Mouse (Mus musculus): ENCODE measurements around the gene Gm10964. TPM values are rescaled to one million over a fixed set of nuclear protein-coding genes. Genes with fewer than 3 reads are reported as not detected.

Gene Gm10964
- polyA plus RNA-seq, 1 experiment from 2014 or later, result not detected

DNA sequence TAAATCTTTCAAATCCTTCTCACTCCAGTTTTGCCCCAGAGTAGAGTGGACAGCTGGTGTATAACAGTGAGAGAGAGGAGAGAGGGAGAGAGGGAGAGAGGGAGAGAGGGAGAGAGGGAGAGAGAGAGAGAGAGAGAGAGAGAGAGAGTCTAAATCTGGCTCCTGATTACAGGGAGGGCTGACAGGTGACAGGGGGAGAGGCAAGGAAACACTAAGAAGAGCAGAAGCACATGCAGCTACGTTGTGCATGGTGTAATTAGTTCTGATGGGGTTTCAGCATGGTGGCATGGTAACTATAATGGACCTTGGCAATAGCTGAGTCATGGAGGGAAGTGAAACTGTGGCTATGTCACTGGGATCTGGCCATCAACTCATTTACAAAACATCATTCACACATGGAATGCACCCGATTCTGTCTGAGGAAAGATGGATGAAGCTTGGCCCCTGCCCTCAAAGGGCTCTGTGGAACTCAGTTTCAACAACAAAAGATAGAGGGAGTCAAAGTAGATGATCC is 11.3 kb upstream of the Gm10964 start:
- Histone ChIP-seq H3K9me3 (ENCODE audit: control insufficient read depth, low read depth, low read length) (no peaks in the 10 kb centered on the region), H3K36me3 (ENCODE audit: control insufficient read depth, insufficient read depth, low read length) (no peaks in the 10 kb centered on the region), H3K9ac (replicated peaks; ENCODE audit: low read depth, low read length) (no peak overlapping the region), H3K4me3 (ENCODE audit: low read depth, low read length) (no peak overlapping the region), H3K27me3 (ENCODE audit: control insufficient read depth, insufficient read depth, low read length) (no peaks in the 10 kb centered on the region), H3K4me1 (ENCODE audit: control insufficient read depth, insufficient read depth, low read length) (no peaks in the 10 kb centered on the region), H3K4me2 (replicated peaks; ENCODE audit: low read depth, low read length) (no peak overlapping the region), H3K27ac (ENCODE audit: low read length) (no peak overlapping the region)
- WGBS, result 26% methylated on average over 2 of the region's 2 CpGs
- ATAC-seq (ENCODE audit: insufficient number of reproducible peaks, insufficient read depth, low FRiP score, low read depth), result no peak

DNA sequence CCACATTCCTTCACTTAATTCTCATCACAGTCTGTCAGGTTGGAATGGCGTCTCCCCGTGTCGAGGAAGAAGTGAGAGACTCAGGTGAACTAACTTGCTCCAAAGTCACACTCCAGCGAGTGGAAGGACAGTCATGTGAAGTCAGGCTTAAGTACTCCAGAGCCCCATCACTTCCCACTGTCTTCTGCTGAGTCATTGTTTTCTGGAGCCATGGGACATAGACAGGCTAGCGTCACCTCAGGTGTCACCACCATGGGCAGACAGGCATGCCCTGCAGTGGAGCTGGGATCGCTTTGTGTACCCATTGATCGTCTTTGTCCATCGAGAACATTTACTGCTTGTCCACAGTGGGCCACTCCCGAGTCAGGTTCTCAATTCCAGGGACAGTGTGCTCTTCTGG is 9.3 kb upstream of the Gm10964 start:
- H3K9me3 ChIP-seq (ENCODE audit: control insufficient read depth, low read depth, low read length), result no peaks in the 10 kb centered on the region
- no peaks in the 10 kb centered on the region for H3K36me3 ChIP-seq (ENCODE audit: control insufficient read depth, insufficient read depth, low read length)
- H3K4me1 ChIP-seq (ENCODE audit: control insufficient read depth, insufficient read depth, low read length), result peaks cover 18% of the 10 kb centered on the region
- ATAC-seq (ENCODE audit: insufficient number of reproducible peaks, insufficient read depth, low FRiP score, low read depth), result no peak
- no peak overlapping the region for H3K4me3 ChIP-seq (ENCODE audit: low read depth, low read length)
- WGBS, result 87% methylated on average over 9 of the region's 9 CpGs
- H3K9ac ChIP-seq (replicated peaks; ENCODE audit: low read depth, low read length), result no peak overlapping the region
- no peaks in the 10 kb centered on the region for H3K27me3 ChIP-seq (ENCODE audit: control insufficient read depth, insufficient read depth, low read length)
- no peak overlapping the region for H3K4me2 ChIP-seq (replicated peaks; ENCODE audit: low read depth, low read length)
- H3K27ac ChIP-seq (ENCODE audit: low read length), result no peak overlapping the region

DNA sequence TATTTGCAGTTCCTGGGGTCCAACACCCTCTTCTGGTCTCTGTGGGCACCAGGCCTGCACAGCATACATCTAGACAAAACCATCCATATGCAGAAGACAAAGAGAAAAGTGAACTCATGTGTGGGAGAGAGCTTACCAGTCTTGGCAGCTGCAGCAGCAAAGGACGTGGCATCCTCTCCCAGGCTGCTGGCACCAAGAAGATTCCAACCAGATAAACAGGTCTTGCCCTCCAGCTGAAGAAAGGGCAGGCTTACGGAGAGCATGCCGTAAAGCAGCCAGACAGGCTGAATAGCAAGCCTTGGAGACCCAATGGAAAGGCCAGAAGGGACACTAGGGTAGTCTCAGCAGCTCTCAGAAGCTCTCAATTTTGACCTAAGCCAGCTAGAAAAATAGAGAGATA is 7.0 kb upstream of the Gm10964 start:
- H3K4me2 ChIP-seq (replicated peaks; ENCODE audit: low read depth, low read length), result no peak overlapping the region
- peaks cover 5% of the 10 kb centered on the region; the same call in 1 of the 2 replicates for H3K36me3 ChIP-seq (ENCODE audit: control insufficient read depth, insufficient read depth, low read length)
- H3K9ac ChIP-seq (replicated peaks; ENCODE audit: low read depth, low read length), result no peak overlapping the region
- peaks cover 32% of the 10 kb centered on the region for H3K4me1 ChIP-seq (ENCODE audit: control insufficient read depth, insufficient read depth, low read length)
- H3K27ac ChIP-seq (ENCODE audit: low read length), result no peak overlapping the region
- H3K9me3 ChIP-seq (ENCODE audit: control insufficient read depth, low read depth, low read length), result no peaks in the 10 kb centered on the region
- ATAC-seq (ENCODE audit: insufficient number of reproducible peaks, insufficient read depth, low FRiP score, low read depth), result no peak
- no peak overlapping the region for H3K4me3 ChIP-seq (ENCODE audit: low read depth, low read length)
- H3K27me3 ChIP-seq (ENCODE audit: control insufficient read depth, insufficient read depth, low read length), result no peaks in the 10 kb centered on the region
- 82% methylated on average over 3 of the region's 3 CpGs for WGBS

DNA sequence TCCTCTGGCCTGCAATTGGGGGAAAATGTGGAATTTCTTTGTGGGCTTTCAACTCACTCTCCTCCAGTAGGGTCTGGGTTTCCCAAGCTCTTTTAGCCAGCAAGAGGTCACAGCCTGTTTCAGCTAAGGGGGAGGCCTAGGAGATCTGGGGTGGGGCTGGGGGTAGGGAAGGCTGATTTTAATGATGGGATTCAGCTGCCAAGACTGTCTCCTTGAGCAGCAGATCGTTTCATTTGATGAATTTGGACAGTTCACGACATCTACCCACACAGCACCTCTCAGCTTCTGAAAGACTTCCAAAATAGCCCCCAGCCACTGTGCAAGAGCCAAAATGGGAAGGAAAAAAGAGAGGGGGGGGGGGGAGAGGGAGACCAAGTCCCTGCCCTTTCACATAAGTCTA is 6.0 kb upstream of the Gm10964 start:
- ATAC-seq (ENCODE audit: insufficient number of reproducible peaks, insufficient read depth, low FRiP score, low read depth), result no peak
- Histone ChIP-seq H3K27me3 (ENCODE audit: control insufficient read depth, insufficient read depth, low read length) (no peaks in the 10 kb centered on the region), H3K9ac (replicated peaks; ENCODE audit: low read depth, low read length) (no peak overlapping the region), H3K9me3 (ENCODE audit: control insufficient read depth, low read depth, low read length) (no peaks in the 10 kb centered on the region), H3K4me2 (replicated peaks; ENCODE audit: low read depth, low read length) (no peak overlapping the region), H3K36me3 (ENCODE audit: control insufficient read depth, insufficient read depth, low read length) (peaks cover 5% of the 10 kb centered on the region; the same call in 1 of the 2 replicates), H3K27ac (ENCODE audit: low read length) (peak overlapping the region; percentile 6; the same call in 1 of the 2 replicates), H3K4me3 (ENCODE audit: low read depth, low read length) (no peak overlapping the region), H3K4me1 (ENCODE audit: control insufficient read depth, insufficient read depth, low read length) (peaks cover 32% of the 10 kb centered on the region)
- 25% methylated on average over 2 of the region's 2 CpGs for WGBS

DNA sequence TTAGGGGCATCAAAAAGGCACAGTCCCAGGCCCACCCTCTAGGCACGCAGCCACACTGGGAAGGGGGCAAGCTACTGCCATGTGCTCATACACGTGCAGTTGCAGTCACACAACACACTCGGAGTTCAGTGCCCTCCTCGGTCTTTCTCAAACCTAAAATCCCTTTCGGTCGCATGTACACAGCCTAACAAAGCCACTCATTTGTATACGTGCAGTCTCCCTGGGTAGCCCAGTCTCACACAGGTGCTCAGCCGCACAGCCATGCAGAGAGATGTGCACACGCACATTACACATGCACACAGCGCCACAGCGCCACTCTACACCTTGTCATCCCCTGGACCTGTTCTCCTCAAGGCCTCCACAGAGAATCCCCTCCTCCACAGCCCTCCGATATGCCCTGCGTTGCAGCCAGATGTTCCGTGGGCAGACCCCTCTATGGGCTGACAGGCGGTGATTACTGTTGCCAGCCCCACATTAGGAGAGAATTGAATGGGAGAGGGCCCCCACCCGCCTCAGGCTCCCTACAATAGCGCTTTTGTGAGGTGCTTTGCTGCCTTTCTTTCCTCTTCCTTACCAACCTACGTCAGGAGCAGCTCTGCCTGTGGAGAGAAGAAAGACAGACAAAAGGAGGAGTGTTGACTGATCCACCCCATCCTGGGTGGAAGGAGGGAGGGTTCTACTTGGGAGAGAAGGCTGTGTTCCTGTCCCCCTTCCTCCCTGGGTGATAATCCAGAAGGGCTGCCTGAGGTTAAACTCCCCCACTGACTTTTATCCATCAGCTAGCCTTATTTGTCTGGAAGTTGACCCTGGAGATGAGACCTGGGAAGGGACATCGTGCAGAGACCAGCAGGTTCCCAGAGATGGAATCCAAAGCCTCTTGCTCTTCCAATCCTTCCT is 5.1 kb upstream of the Gm10964 start:
- peak overlapping the region; percentile 37; the same call in 1 of the 2 replicates for H3K4me3 ChIP-seq (ENCODE audit: low read depth, low read length)
- no peaks in the 10 kb centered on the region for H3K9me3 ChIP-seq (ENCODE audit: control insufficient read depth, low read depth, low read length)
- H3K4me2 ChIP-seq (replicated peaks; ENCODE audit: low read depth, low read length), result peak overlapping the region; percentile 62
- H3K9ac ChIP-seq (replicated peaks; ENCODE audit: low read depth, low read length), result 0 out of 2 replicates have a peak overlapping the region, but pooled peaks have one; percentile 1
- WGBS, result 38% methylated on average over 19 of the region's 19 CpGs
- ATAC-seq (ENCODE audit: insufficient number of reproducible peaks, insufficient read depth, low FRiP score, low read depth), result peak; percentile 8; the same call in 1 of the 2 replicates
- peak overlapping the region; percentile 97; the same call in 1 of the 2 replicates for H3K27ac ChIP-seq (ENCODE audit: low read length)
- H3K4me1 ChIP-seq (ENCODE audit: control insufficient read depth, insufficient read depth, low read length), result peaks cover 32% of the 10 kb centered on the region
- H3K27me3 ChIP-seq (ENCODE audit: control insufficient read depth, insufficient read depth, low read length), result no peaks in the 10 kb centered on the region
- H3K36me3 ChIP-seq (ENCODE audit: control insufficient read depth, insufficient read depth, low read length), result peaks cover 5% of the 10 kb centered on the region; the same call in 1 of the 2 replicates

DNA sequence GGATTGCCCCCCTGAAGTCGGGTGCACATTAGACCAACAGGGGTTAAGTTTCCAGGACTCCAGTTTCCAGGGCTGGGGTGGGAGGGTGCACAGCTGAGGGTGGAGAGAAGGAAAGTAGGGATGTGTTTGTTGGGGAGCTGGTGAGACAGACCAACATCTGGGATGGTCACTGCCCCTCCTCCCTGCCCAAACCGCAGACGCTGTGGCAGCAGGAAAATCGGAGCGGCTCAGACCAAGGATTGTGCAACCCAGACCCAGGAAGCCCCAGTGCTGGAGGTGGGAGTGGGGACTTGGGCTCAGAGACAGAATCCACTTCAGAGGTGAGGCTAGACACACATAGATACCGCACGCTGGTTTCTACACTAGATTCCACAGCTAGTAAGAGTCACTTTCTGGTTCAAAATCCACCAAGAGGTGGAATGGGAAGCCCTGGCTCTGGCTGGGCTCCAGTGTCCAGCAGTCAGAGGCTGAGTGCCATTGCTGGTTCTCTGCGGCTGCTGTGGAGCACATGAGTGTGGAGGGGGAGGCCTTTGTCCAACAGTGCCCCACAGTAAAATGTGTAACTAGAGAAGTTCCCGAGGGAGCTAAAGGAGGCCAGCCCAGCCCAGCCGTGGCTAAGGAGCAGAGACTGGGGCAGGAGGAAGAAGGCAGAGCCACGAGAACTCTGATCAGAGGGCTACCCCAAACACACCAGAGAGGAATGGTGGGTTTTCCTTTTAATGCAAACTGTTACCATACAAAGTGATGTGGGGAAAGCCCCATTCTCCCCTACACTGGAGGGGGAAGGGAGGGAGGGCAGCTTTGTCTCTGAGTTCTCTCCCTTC is 4.3 kb upstream of the Gm10964 start:
- peak overlapping the region; percentile 1; the same call in 1 of the 2 replicates for H3K9ac ChIP-seq (replicated peaks; ENCODE audit: low read depth, low read length)
- 13% methylated on average over 11 of the region's 11 CpGs for WGBS
- H3K27ac ChIP-seq (ENCODE audit: low read length), result peak overlapping the region; percentile 97
- peak overlapping the region; percentile 62 for H3K4me2 ChIP-seq (replicated peaks; ENCODE audit: low read depth, low read length)
- no peaks in the 10 kb centered on the region for H3K9me3 ChIP-seq (ENCODE audit: control insufficient read depth, low read depth, low read length)
- H3K27me3 ChIP-seq (ENCODE audit: control insufficient read depth, insufficient read depth, low read length), result no peaks in the 10 kb centered on the region
- H3K4me1 ChIP-seq (ENCODE audit: control insufficient read depth, insufficient read depth, low read length), result peaks cover 32% of the 10 kb centered on the region
- peaks cover 5% of the 10 kb centered on the region; the same call in 1 of the 2 replicates for H3K36me3 ChIP-seq (ENCODE audit: control insufficient read depth, insufficient read depth, low read length)
- no peak for ATAC-seq (ENCODE audit: insufficient number of reproducible peaks, insufficient read depth, low FRiP score, low read depth)
- H3K4me3 ChIP-seq (ENCODE audit: low read depth, low read length), result peak overlapping the region; percentile 37; the same call in 1 of the 2 replicates

DNA sequence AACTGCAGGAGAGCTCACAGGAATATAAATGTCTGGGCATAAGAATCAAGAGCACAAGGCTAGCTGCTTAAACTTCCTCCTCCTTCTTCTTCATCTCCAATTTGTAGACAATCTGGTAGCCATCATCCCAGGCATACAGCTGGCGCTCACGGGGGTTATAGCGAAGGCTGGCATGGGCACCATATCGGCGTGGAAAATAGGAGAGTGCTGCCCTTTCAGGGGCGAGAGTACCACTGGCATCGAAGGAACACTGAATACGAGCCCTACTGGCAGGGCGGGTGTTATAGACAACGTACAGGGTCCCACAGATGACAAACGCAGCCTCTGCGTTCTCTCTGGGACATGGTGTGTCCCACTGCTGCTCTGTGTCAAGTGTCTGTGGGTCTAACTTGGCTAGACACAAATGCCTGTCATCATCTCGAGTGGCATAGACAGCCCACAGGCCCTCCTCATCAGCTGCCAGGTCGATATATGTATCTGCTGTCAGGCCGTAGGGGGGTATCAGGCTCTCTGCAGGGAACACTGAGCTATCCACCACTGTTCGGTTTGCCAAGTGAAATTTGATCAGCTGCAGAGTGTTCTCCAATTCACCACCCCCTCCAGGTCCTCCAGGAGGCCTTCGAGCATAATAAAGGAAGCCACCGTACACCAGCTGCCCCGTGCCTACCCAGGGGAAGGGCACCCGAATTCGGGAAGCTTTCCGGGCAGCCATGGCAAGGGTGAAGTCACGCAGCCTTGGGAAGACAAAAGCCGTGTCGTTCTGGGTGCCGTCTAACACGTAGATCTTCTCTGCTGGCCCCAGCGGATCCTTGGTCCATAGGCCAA is 3.2 kb upstream of the Gm10964 start:
- H3K4me2 ChIP-seq (replicated peaks; ENCODE audit: low read depth, low read length), result peak overlapping the region; percentile 62
- WGBS, result 73% methylated on average over 28 of the region's 28 CpGs
- no peak for ATAC-seq (ENCODE audit: insufficient number of reproducible peaks, insufficient read depth, low FRiP score, low read depth)

More for the DNA sequence above, 3.2 kb upstream of the Gm10964 start:
- peaks cover 5% of the 10 kb centered on the region; the same call in 1 of the 2 replicates for H3K36me3 ChIP-seq (ENCODE audit: control insufficient read depth, insufficient read depth, low read length)
- H3K4me3 ChIP-seq (ENCODE audit: low read depth, low read length), result peak overlapping the region; percentile 37
- peak overlapping the region; percentile 97; the same call in 1 of the 2 replicates for H3K27ac ChIP-seq (ENCODE audit: low read length)
- peaks cover 36% of the 10 kb centered on the region for H3K4me1 ChIP-seq (ENCODE audit: control insufficient read depth, insufficient read depth, low read length)
- no peaks in the 10 kb centered on the region for H3K27me3 ChIP-seq (ENCODE audit: control insufficient read depth, insufficient read depth, low read length)
- no peaks in the 10 kb centered on the region for H3K9me3 ChIP-seq (ENCODE audit: control insufficient read depth, low read depth, low read length)
- peak overlapping the region; percentile 57; the same call in 1 of the 2 replicates for H3K9ac ChIP-seq (replicated peaks; ENCODE audit: low read depth, low read length)
